Mouse (Mus musculus) forebrain, embryonic 13.5 days (tissue): ENCODE measurements around the gene Tmem91. TPM values are rescaled to one million over a fixed set of nuclear protein-coding genes. Genes with fewer than 3 reads are reported as not detected.
A peak's percentile ranks its signal among the peaks of the same experiment; 100 is the strongest.

Experiments
- ATAC-seq: fragments of 200-750 bp; cut with Nextera tagmentation; 2 replicates; pipeline ENCODE4 v1.8.0; 2017
- H3K27ac ChIP-seq: fragments of 300-500 bp; sonication (generic); 2 replicates; pipeline ENCODE4 v1.5.1; 2015; ENCODE audit warnings: inconsistent platforms, mild to moderate bottlenecking, moderate library complexity
- H3K27me3 ChIP-seq: fragments of 300-500 bp; sonication (generic); 2 replicates; pipeline ENCODE4 v1.6.1; 2015; ENCODE audit warnings: mild to moderate bottlenecking, inconsistent platforms
- H3K36me3 ChIP-seq: fragments of 300-500 bp; sonication (generic); 2 replicates; pipeline ENCODE4 v1.6.1; 2015; ENCODE audit warnings: mild to moderate bottlenecking, inconsistent platforms; ENCODE audit not compliant: poor library complexity, severe bottlenecking
- H3K4me1 ChIP-seq: fragments of 300-500 bp; sonication (generic); 2 replicates; pipeline ENCODE4 v1.6.1; 2015; ENCODE audit warnings: inconsistent platforms
- H3K4me2 ChIP-seq: fragments of 300-500 bp; sonication (generic); 2 replicates; pipeline ENCODE4 v1.6.1; 2015; ENCODE audit warnings: inconsistent platforms, mild to moderate bottlenecking, moderate library complexity
- H3K4me3 ChIP-seq: fragments of 300-500 bp; sonication (generic); 2 replicates; pipeline ENCODE4 v1.5.1; 2015; ENCODE audit warnings: mild to moderate bottlenecking, inconsistent platforms
- H3K9ac ChIP-seq: fragments of 300-500 bp; sonication (generic); 2 replicates; pipeline ENCODE4 v1.6.1; 2015; ENCODE audit warnings: mild to moderate bottlenecking, inconsistent platforms
- H3K9me3 ChIP-seq: fragments of 300-500 bp; sonication (generic); replicated peaks from 2 replicates; pipeline ENCODE4 v1.6.1; 2016; ENCODE audit warnings: inconsistent platforms
- WGBS: fragments of 180-500 bp; shearing (Covaris S2); methylation state at CpG from one replicate; pipeline ENCODE4 v1.1.7; 2015; 5-methylcytosine and 5-hydroxymethylcytosine counted together
- polyA plus RNA-seq: library from polyadenylated mRNA; unstranded; fragments of >200 nt; fragmentation: Nextera tagmentation; extraction: Ambion mirVana; gene quantifications from 2 replicates; pipeline ENCODE4 v1.2.1, GENCODE M21; 2015

Gene Tmem91
- polyA plus RNA-seq, 1 experiment from 2014 or later = 5.2 TPM

- WGBS = 39% methylated on average over 10 of the region's 10 CpGs
- Histone ChIP-seq H3K4me3 (peak overlapping the region; percentile 71), H3K27me3 (no peaks in the 10 kb centered on the region), H3K36me3 (peaks cover 8% of the 10 kb centered on the region; the same call in 1 of the 2 replicates), H3K4me1 (peaks cover 32% of the 10 kb centered on the region), H3K27ac (no peak overlapping the region), H3K4me2 (peak overlapping the region; percentile 85), H3K9ac (peak overlapping the region; percentile 67), H3K9me3 (no peaks in the 10 kb centered on the region)
- no peak for ATAC-seq
These were observed 17.2 kb downstream of the Tmem91 start for GRCm38 (mm10) chr7:25657785-25658184.

- peaks cover 32% of the 10 kb centered on the region for H3K4me1 ChIP-seq
- H3K9ac ChIP-seq = no peak overlapping the region
- 77% methylated on average over 11 of the region's 11 CpGs for WGBS
- no peak overlapping the region for H3K27ac ChIP-seq
- no peak for ATAC-seq
- no peak overlapping the region for H3K4me2 ChIP-seq
- no peaks in the 10 kb centered on the region for H3K27me3 ChIP-seq
- H3K9me3 ChIP-seq = no peaks in the 10 kb centered on the region
- H3K4me3 ChIP-seq = no peak overlapping the region
- H3K36me3 ChIP-seq = no peaks in the 10 kb centered on the region
These were observed 19.2 kb downstream of the Tmem91 start for GRCm38 (mm10) chr7:25655601-25656428.

GRCm38 (mm10) chr7:25652244-25652759 is 22.7 kb downstream of the Tmem91 start:
- no peaks in the 10 kb centered on the region for H3K27me3 ChIP-seq
- H3K9me3 ChIP-seq = no peaks in the 10 kb centered on the region
- H3K4me3 ChIP-seq = no peak overlapping the region
- no peak overlapping the region for H3K9ac ChIP-seq
- 92% methylated on average over 12 of the region's 12 CpGs for WGBS
- H3K36me3 ChIP-seq = no peaks in the 10 kb centered on the region
- no peak for ATAC-seq
- H3K4me1 ChIP-seq = peaks cover 8% of the 10 kb centered on the region
- no peak overlapping the region for H3K4me2 ChIP-seq
- H3K27ac ChIP-seq = no peak overlapping the region

GRCm38 (mm10) chr7:25651281-25651680 is 23.7 kb downstream of the Tmem91 start:
- WGBS = 92% methylated on average over 8 of the region's 8 CpGs
- no peak overlapping the region for H3K27ac ChIP-seq
- no peak for ATAC-seq
- no peak overlapping the region for H3K4me3 ChIP-seq
- no peak overlapping the region for H3K9ac ChIP-seq
- H3K36me3 ChIP-seq = no peaks in the 10 kb centered on the region
- H3K4me2 ChIP-seq = no peak overlapping the region
- H3K4me1 ChIP-seq = no peaks in the 10 kb centered on the region; the same call in 1 of the 2 replicates
- H3K27me3 ChIP-seq = no peaks in the 10 kb centered on the region
- no peaks in the 10 kb centered on the region for H3K9me3 ChIP-seq

- Histone ChIP-seq H3K9me3 (no peaks in the 10 kb centered on the region), H3K4me1 (no peaks in the 10 kb centered on the region), H3K27ac (no peak overlapping the region), H3K36me3 (no peaks in the 10 kb centered on the region), H3K27me3 (no peaks in the 10 kb centered on the region), H3K9ac (no peak overlapping the region), H3K4me3 (no peak overlapping the region), H3K4me2 (no peak overlapping the region)
- 85% methylated on average over 5 of the region's 5 CpGs for WGBS
- no peak for ATAC-seq
These were observed 25.1 kb downstream of the Tmem91 start for GRCm38 (mm10) chr7:25649839-25650238.

GRCm38 (mm10) chr7:25647574-25648123 is 27.3 kb downstream of the Tmem91 start:
- H3K9ac ChIP-seq = no peak overlapping the region
- H3K27me3 ChIP-seq = no peaks in the 10 kb centered on the region
- H3K9me3 ChIP-seq = no peaks in the 10 kb centered on the region
- H3K27ac ChIP-seq = no peak overlapping the region
- H3K36me3 ChIP-seq = no peaks in the 10 kb centered on the region
- 62% methylated on average over 5 of the region's 5 CpGs for WGBS
- no peak overlapping the region for H3K4me2 ChIP-seq
- no peaks in the 10 kb centered on the region for H3K4me1 ChIP-seq
- ATAC-seq = no peak
- no peak overlapping the region for H3K4me3 ChIP-seq

- Histone ChIP-seq H3K9me3 (no peaks in the 10 kb centered on the region), H3K9ac (no peak overlapping the region)
These were observed 29.9 kb downstream of the Tmem91 start for GRCm38 (mm10) chr7:25645074-25645473.

GRCm38 (mm10) chr7:25644631-25645030 is 30.3 kb downstream of the Tmem91 start:
- H3K27me3 ChIP-seq = no peaks in the 10 kb centered on the region
- WGBS = 72% methylated on average over 4 of the region's 4 CpGs
- H3K9me3 ChIP-seq = no peaks in the 10 kb centered on the region
- ATAC-seq = no peak
- H3K4me1 ChIP-seq = no peaks in the 10 kb centered on the region
- H3K4me2 ChIP-seq = no peak overlapping the region
- H3K36me3 ChIP-seq = peaks cover 15% of the 10 kb centered on the region; the same call in 1 of the 2 replicates
- no peak overlapping the region for H3K9ac ChIP-seq
- no peak overlapping the region for H3K27ac ChIP-seq
- H3K4me3 ChIP-seq = no peak overlapping the region

More at GRCm38 (mm10) chr7:25645074-25645473, 29.9 kb downstream of the Tmem91 start:
- Histone ChIP-seq H3K27me3 (no peaks in the 10 kb centered on the region), H3K4me3 (no peak overlapping the region), H3K4me1 (no peaks in the 10 kb centered on the region), H3K36me3 (peaks cover 15% of the 10 kb centered on the region; the same call in 1 of the 2 replicates), H3K4me2 (no peak overlapping the region), H3K27ac (no peak overlapping the region)
- 33% methylated on average over 14 of the region's 14 CpGs for WGBS
- ATAC-seq = no peak

GRCm38 (mm10) chr7:25644136-25644535 is 30.8 kb downstream of the Tmem91 start:
- H3K9ac ChIP-seq = no peak overlapping the region
- ATAC-seq = no peak
- no peak overlapping the region for H3K4me2 ChIP-seq
- no peak overlapping the region for H3K27ac ChIP-seq
- H3K9me3 ChIP-seq = no peaks in the 10 kb centered on the region
- no peaks in the 10 kb centered on the region for H3K4me1 ChIP-seq
- H3K27me3 ChIP-seq = no peaks in the 10 kb centered on the region
- WGBS = 79% methylated on average over 10 of the region's 10 CpGs
- H3K4me3 ChIP-seq = no peak overlapping the region
- peaks cover 19% of the 10 kb centered on the region; the same call in 1 of the 2 replicates for H3K36me3 ChIP-seq

- H3K9ac ChIP-seq = no peak overlapping the region
- no peak overlapping the region for H3K4me2 ChIP-seq
- ATAC-seq = no peak
- H3K4me3 ChIP-seq = no peak overlapping the region
- H3K9me3 ChIP-seq = no peaks in the 10 kb centered on the region
- no peaks in the 10 kb centered on the region for H3K27me3 ChIP-seq
- no peaks in the 10 kb centered on the region for H3K4me1 ChIP-seq
- 89% methylated on average over 4 of the region's 4 CpGs for WGBS
- H3K27ac ChIP-seq = no peak overlapping the region
- H3K36me3 ChIP-seq = peaks cover 52% of the 10 kb centered on the region
These were observed 35.2 kb downstream of the Tmem91 start for GRCm38 (mm10) chr7:25639754-25640153.

- no peaks in the 10 kb centered on the region for H3K9me3 ChIP-seq
- no peak overlapping the region for H3K9ac ChIP-seq
- 91% methylated on average over 5 of the region's 5 CpGs for WGBS
These were observed 37.9 kb downstream of the Tmem91 start for GRCm38 (mm10) chr7:25637099-25637498.

GRCm38 (mm10) chr7:25636373-25636772 is 38.6 kb downstream of the Tmem91 start:
- H3K9ac ChIP-seq = peak overlapping the region; percentile 18; the same call in 1 of the 2 replicates
- H3K4me2 ChIP-seq = no peak overlapping the region
- H3K27me3 ChIP-seq = no peaks in the 10 kb centered on the region
- H3K4me1 ChIP-seq = no peaks in the 10 kb centered on the region
- peaks cover 68% of the 10 kb centered on the region for H3K36me3 ChIP-seq
- WGBS = 89% methylated on average over 3 of the region's 3 CpGs
- no peak overlapping the region for H3K27ac ChIP-seq
- H3K4me3 ChIP-seq = no peak overlapping the region
- no peak for ATAC-seq
- H3K9me3 ChIP-seq = no peaks in the 10 kb centered on the region

More at GRCm38 (mm10) chr7:25637099-25637498, 37.9 kb downstream of the Tmem91 start:
- ATAC-seq = no peak
- Histone ChIP-seq H3K4me2 (no peak overlapping the region), H3K36me3 (peaks cover 64% of the 10 kb centered on the region), H3K27me3 (no peaks in the 10 kb centered on the region), H3K4me3 (no peak overlapping the region), H3K27ac (no peak overlapping the region), H3K4me1 (no peaks in the 10 kb centered on the region)
